Mouse (Mus musculus): ENCODE measurements around the gene C1qtnf3. TPM values are rescaled to one million over a fixed set of nuclear protein-coding genes. Genes with fewer than 3 reads are reported as not detected.
A peak's percentile ranks its signal among the peaks of the same experiment; 100 is the strongest.

Gene C1qtnf3
- total RNA-seq (2014; rRNA removed) (0.52 and 0.55 TPM in 2 replicates), polyA plus RNA-seq (2015; fragmentation: Nextera tagmentation; extraction: Ambion mirVana) (0.69 and 0.75 TPM in 2 replicates)

- TF ChIP-seq CTCF (IDR thresholded peaks at IDR 0.05) = no peak
- ATAC-seq (ENCODE audit: low FRiP score) (no peak), DNase-seq (ENCODE audit: low spot score) (peak; percentile 5)
- Histone ChIP-seq H3K4me3 (ENCODE audit: low read depth, low read length) (no peak within 1 kb of the TSS), H3K27ac (ENCODE audit: low read depth, low read length) (no peak within 1 kb of the TSS), H3K9me3 (ENCODE audit: low read length) (no peaks in the 10 kb centered on the region), H3K27me3 (ENCODE audit: insufficient read depth, low read length) (no peaks in the 10 kb centered on the region), H3K4me1 (ENCODE audit: insufficient read depth, low read length) (no peaks in the 10 kb centered on the region), H3K9ac (replicated peaks; ENCODE audit: low read length, poor library complexity, severe bottlenecking) (no peak within 1 kb of the TSS), H3K4me2 (ENCODE audit: low read depth, low read length, poor library complexity, severe bottlenecking) (peak within 1 kb of the TSS; percentile 9), H3K36me3 (ENCODE audit: insufficient read depth, low read length) (no peaks in the 10 kb centered on the region)
- WGBS = 67% methylated on average over 23 of the region's 23 CpGs
Observed at GRCm38 (mm10) chr15:10951951-10952759, at the start of gene C1qtnf3. Gene C1qtnf3 (plus strand): TSS chr15:10952332.

- no peak for TF ChIP-seq CTCF (IDR thresholded peaks at IDR 0.05)
- H3K4me2 ChIP-seq (ENCODE audit: low read depth, low read length, poor library complexity, severe bottlenecking) = no peak overlapping the region
- no peak for ATAC-seq (ENCODE audit: low FRiP score)
- no peaks in the 10 kb centered on the region for H3K9me3 ChIP-seq (ENCODE audit: low read length)
- H3K4me1 ChIP-seq (ENCODE audit: insufficient read depth, low read length) = no peaks in the 10 kb centered on the region
- no peak overlapping the region for H3K4me3 ChIP-seq (ENCODE audit: low read depth, low read length)
- no peak overlapping the region for H3K27ac ChIP-seq (ENCODE audit: low read depth, low read length)
- no peak overlapping the region for H3K9ac ChIP-seq (replicated peaks; ENCODE audit: low read length, poor library complexity, severe bottlenecking)
- 86% methylated on average over 4 of the region's 4 CpGs for WGBS
- H3K27me3 ChIP-seq (ENCODE audit: insufficient read depth, low read length) = no peaks in the 10 kb centered on the region
- DNase-seq (ENCODE audit: low spot score) = no peak
- H3K36me3 ChIP-seq (ENCODE audit: insufficient read depth, low read length) = no peaks in the 10 kb centered on the region
Observed at GRCm38 (mm10) chr15:10902360-10902759, 49.8 kb upstream of the C1qtnf3 start.

- H3K4me3 ChIP-seq (ENCODE audit: low read depth, low read length) = no peak overlapping the region
- no peak overlapping the region for H3K9ac ChIP-seq (replicated peaks; ENCODE audit: low read length, poor library complexity, severe bottlenecking)
- no peak overlapping the region for H3K27ac ChIP-seq (ENCODE audit: low read depth, low read length)
- DNase-seq (ENCODE audit: low spot score) (no peak), ATAC-seq (ENCODE audit: low FRiP score) (no peak)
- no peaks in the 10 kb centered on the region for H3K27me3 ChIP-seq (ENCODE audit: insufficient read depth, low read length)
- H3K4me1 ChIP-seq (ENCODE audit: insufficient read depth, low read length) = no peaks in the 10 kb centered on the region
- H3K4me2 ChIP-seq (ENCODE audit: low read depth, low read length, poor library complexity, severe bottlenecking) = no peak overlapping the region
- H3K36me3 ChIP-seq (ENCODE audit: insufficient read depth, low read length) = no peaks in the 10 kb centered on the region
- no peak for TF ChIP-seq CTCF (IDR thresholded peaks at IDR 0.05)
- 79% methylated on average over 4 of the region's 4 CpGs for WGBS
- no peaks in the 10 kb centered on the region for H3K9me3 ChIP-seq (ENCODE audit: low read length)
Observed at GRCm38 (mm10) chr15:10916611-10917311, 35.4 kb upstream of the C1qtnf3 start.

- no peak overlapping the region for H3K4me2 ChIP-seq (ENCODE audit: low read depth, low read length, poor library complexity, severe bottlenecking)
- H3K36me3 ChIP-seq (ENCODE audit: insufficient read depth, low read length) = no peaks in the 10 kb centered on the region
- H3K9ac ChIP-seq (replicated peaks; ENCODE audit: low read length, poor library complexity, severe bottlenecking) = no peak overlapping the region
- no peaks in the 10 kb centered on the region for H3K27me3 ChIP-seq (ENCODE audit: insufficient read depth, low read length)
- 91% methylated on average over 3 of the region's 3 CpGs for WGBS
- no peaks in the 10 kb centered on the region for H3K9me3 ChIP-seq (ENCODE audit: low read length)
- H3K4me1 ChIP-seq (ENCODE audit: insufficient read depth, low read length) = no peaks in the 10 kb centered on the region
- no peak for TF ChIP-seq CTCF (IDR thresholded peaks at IDR 0.05)
- H3K4me3 ChIP-seq (ENCODE audit: low read depth, low read length) = no peak overlapping the region
- no peak overlapping the region for H3K27ac ChIP-seq (ENCODE audit: low read depth, low read length)
- ATAC-seq (ENCODE audit: low FRiP score) (no peak), DNase-seq (ENCODE audit: low spot score) (no peak)
Observed at GRCm38 (mm10) chr15:10917312-10917660, 34.8 kb upstream of the C1qtnf3 start.

GRCm38 (mm10) chr15:10920212-10920611 lies 31.9 kb upstream of the C1qtnf3 start:
- no peak overlapping the region for H3K9ac ChIP-seq (replicated peaks; ENCODE audit: low read length, poor library complexity, severe bottlenecking)
- ATAC-seq (ENCODE audit: low FRiP score) = no peak
- no peak overlapping the region for H3K4me3 ChIP-seq (ENCODE audit: low read depth, low read length)
- no peak for TF ChIP-seq CTCF (IDR thresholded peaks at IDR 0.05)
- H3K36me3 ChIP-seq (ENCODE audit: insufficient read depth, low read length) = no peaks in the 10 kb centered on the region
- H3K4me1 ChIP-seq (ENCODE audit: insufficient read depth, low read length) = no peaks in the 10 kb centered on the region
- no peaks in the 10 kb centered on the region for H3K27me3 ChIP-seq (ENCODE audit: insufficient read depth, low read length)
- H3K9me3 ChIP-seq (ENCODE audit: low read length) = no peaks in the 10 kb centered on the region
- DNase-seq (ENCODE audit: low spot score) = no peak
- no peak overlapping the region for H3K4me2 ChIP-seq (ENCODE audit: low read depth, low read length, poor library complexity, severe bottlenecking)
- 84% methylated on average over 5 of the region's 5 CpGs for WGBS
- H3K27ac ChIP-seq (ENCODE audit: low read depth, low read length) = no peak overlapping the region

- Histone ChIP-seq H3K36me3 (ENCODE audit: insufficient read depth, low read length) (no peaks in the 10 kb centered on the region), H3K9ac (replicated peaks; ENCODE audit: low read length, poor library complexity, severe bottlenecking) (no peak overlapping the region), H3K4me1 (ENCODE audit: insufficient read depth, low read length) (no peaks in the 10 kb centered on the region), H3K4me3 (ENCODE audit: low read depth, low read length) (no peak overlapping the region), H3K27ac (ENCODE audit: low read depth, low read length) (no peak overlapping the region), H3K27me3 (ENCODE audit: insufficient read depth, low read length) (no peaks in the 10 kb centered on the region), H3K4me2 (ENCODE audit: low read depth, low read length, poor library complexity, severe bottlenecking) (no peak overlapping the region), H3K9me3 (ENCODE audit: low read length) (no peaks in the 10 kb centered on the region)
- no peak; the same call in 1 of the 2 replicates for ATAC-seq (ENCODE audit: low FRiP score)
- peak; percentile 55 for DNase-seq (ENCODE audit: low spot score)
- 26% methylated on average over 4 of the region's 4 CpGs for WGBS
- TF ChIP-seq CTCF (IDR thresholded peaks at IDR 0.05) = peak; percentile 77
Observed at GRCm38 (mm10) chr15:10921064-10921463, 31.1 kb upstream of the C1qtnf3 start.
